Mouse (Mus musculus) hindlimb bud, embryonic 11.5 days (tissue): Measurements from ENCODE around the gene Cdk5rap1.
A peak's percentile ranks its signal among the peaks of the same experiment; 100 is the strongest.
"Not testable (repeated sequence)": the region's sequence is repeated elsewhere in the genome, so short reads cannot be mapped to it uniquely, and the experiment has no call there.

Source experiments
- DNase-seq: peaks from one replicate; pipeline ENCODE4 v3.0.0-alpha.2; 2012; ENCODE audit warnings: low read depth, low spot score; ENCODE audit errors: extremely low spot score

Gene Cdk5rap1

DNA sequence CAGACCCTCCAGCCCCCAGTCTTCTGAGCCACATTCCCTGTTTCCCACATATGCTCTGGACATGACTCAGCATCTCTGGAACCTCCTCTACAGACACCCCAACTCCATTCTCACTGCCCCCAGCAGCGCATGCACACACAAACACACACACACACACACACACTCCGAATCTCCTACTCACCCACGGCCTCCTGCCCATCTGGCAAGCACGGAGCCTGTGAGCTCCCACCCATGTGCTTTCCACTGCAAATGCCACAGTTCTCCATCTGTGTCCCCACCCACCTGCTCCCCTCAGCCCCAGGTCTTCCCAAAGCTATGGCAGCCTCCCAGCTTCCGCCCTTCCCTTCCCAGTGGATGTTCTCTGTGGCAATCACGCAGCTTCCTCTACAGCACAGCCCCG lies 6.3 kb upstream of the Cdk5rap1 start:
- DNase-seq, result no peak

DNA sequence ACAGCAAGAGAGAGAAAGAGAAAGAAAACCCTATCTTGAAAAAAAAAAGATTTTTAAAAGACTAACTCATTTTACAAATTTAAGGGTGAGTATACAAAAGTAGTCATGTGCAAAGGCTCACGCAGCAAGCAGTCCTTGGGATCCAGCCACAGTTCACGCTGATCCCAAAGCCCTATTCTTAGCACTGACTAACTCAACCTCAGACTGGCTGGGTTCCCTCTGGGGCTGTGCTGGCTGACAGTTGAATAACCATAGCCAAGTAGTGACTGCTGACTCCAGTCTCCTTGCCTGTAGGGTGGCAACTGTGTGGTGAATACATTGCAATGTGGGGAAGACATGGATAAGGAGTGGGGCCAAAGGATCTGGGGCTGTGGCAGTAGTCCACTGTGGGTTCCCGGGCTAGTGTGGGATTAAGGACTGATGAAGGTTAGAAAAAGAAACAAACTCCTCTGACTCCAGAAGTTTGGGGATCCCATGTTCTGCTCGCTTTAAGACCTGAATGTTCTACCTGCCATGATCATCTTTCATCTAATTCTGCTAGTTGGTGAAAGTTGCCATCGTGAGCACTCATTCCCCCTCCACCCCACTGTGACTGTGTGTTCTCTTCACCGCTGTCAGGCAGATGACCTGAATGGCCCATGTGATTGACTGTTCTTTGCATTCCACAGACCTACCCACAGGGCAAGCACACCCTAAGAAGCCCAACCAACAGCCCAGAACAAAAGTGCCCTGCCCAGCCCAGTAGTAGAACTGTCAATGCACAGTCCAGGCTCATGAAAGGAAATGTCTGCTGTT lies 2.2 kb upstream of the Cdk5rap1 start:
- DNase-seq, result no peak

DNA sequence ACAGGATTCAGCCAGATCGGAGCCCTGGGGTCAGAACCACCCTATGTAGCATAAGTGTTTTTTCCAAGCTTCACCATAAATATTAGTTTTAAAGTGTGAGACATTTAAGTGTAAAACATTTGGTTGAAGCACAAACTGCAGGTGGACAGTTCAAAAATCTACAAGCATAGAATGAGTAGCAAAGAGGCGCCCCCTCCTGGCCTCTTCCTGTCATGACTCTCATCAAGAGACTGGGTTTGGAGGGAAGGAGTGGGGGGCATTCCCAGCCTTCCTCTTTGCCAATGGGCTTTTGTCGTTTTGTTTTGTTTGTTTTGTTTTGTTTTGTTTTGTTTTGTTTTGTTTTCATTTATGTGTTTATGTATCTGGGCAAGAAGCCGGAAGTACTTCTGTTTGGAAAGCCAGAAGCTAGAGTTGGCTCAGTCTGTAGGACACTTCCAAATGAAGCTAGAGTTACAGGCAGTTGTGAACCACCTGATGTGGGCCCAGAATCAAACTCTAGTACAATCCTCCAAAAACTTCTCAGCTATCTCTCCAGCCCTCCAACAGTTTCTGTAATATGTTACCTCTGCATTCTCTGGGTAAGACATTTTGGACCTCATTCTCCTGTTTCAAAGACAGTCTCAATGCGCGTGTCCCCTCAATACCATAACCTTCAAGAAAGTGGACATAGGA lies 1.3 kb upstream of the Cdk5rap1 start:
- DNase-seq, result peak; percentile 26

DNA sequence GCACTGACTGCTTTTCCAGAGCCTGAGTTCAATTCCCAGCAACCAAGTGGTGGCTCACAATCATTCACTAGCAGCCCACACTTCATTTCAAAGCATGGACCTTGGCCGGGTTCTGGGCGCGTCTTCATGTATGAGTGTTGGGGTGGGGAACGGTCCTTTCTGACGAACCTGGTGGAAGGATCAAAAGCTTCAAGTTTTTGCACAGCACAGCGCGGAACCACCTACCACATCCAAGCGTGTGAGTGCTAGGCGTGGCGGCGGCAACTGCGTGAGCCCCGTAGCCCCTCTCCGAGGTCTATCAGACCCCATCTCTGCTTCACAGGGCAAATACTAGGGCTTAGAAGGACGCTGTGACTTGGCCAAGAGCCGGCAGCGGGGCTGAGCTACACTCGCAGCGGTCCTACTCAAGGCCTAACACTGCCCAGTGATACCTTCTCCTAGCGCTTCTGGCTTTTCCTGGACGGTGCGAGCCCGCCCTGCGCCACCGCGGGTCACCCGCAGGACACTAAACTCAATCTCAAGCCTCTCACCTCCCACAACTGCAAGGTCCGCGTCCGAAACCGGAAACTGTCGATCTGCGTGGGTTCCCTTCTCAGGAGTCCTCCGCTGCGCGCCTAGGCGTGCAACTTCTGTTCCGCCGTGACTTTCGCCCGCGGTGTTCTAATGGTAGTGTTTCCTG lies 520 bp downstream of the Cdk5rap1 start:
- DNase-seq, result peak; percentile 63

DNA sequence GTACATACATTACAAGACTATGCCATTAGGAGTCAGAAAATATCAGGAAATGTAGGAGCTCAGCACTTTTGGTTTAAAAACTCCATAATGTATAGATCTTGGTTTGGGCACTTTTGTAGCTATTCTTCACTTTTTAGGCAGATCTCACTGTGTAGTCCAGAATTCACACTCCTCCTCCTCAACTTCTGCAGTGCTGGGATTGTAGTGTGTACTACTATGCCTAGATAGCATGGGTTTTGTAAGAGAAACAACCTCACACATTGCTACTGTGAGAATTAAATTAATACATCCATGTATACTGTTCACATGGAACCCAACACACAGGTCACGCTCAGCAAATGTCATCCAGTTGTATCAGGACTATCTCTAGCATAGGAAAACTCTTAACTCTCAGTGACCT lies 5.3 kb downstream of the Cdk5rap1 start:
- DNase-seq, result no peak

DNA sequence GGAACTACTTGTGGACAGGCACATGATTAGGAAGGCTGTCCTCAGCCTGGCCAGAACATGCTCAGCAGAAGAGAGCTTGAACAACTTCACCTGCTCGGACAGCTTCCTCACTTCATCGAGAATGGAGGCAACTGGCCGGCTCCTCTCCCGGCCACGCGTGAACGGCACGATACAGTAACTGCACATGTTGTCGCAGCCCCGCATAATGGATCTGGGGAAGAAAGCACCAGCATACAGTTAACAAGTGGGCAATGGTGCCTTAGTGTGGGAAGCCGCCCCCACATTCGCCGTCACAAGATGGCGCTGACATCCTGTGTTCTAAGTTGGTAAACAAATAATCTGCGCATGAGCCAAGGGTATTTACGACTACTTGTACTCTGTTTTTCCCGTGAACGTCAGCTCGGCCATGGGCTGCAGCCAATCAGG lies 18.8 kb downstream of the Cdk5rap1 start:
- DNase-seq, result not testable (repeated sequence)

DNA sequence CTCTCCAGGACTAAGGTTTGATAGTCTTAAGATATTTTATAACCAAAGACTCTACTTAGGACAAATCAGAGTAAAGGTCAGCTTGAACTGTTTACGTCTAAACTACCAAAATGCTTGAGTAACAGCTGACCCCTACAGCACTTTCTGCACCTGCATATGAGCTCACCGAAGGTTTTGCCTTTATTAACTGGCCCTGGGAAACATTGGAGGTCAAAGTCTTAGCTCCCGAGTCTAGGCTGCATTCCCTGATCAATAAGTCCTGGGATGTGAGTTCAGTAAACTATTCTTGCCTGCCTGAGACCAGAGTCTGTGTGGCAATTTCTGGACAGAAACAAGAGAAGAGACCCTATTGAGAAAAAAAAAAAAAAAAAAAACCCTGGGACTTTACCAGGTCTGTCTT lies 24.7 kb downstream of the Cdk5rap1 start:
- no peak for DNase-seq

DNA sequence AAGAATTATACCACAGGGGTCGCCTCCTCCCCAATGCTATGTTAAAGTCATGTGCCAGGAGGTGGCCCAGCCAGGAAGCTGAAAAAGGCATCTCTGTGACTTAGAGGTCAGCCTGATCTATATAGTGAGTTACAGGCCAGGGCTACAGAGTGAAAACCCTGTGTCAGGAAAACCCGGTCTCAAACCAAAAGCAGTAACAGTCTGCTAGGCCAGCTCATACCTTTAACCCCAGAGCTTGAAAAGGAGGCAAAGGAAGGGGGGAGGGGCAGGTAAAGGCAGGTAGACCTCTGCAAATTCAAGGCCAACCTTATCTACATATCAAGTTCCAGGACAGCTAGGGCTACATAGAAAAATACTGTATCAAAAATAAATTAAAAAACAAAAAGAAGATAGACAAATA lies 33.5 kb downstream of the Cdk5rap1 start:
- DNase-seq, result no peak

DNA sequence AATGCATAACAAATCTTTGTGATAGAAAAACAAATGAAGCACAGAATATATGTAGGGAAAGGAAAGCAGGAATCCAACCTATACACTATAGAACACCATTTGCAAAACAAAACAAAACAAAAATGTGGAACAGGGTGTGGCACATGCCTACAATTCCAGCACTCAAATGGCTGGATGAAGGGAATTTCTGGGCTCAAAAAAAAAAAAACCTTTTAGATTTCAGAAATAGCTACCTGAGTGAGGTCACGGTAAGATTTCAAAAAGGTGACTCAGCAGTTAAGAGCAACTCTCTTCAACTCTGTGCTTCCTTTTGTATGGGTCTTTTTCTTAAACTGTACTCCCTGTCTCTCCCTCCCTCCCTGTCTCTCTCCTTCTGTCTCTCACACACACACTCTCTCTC lies 34.6 kb downstream of the Cdk5rap1 start:
- DNase-seq, result no peak

DNA sequence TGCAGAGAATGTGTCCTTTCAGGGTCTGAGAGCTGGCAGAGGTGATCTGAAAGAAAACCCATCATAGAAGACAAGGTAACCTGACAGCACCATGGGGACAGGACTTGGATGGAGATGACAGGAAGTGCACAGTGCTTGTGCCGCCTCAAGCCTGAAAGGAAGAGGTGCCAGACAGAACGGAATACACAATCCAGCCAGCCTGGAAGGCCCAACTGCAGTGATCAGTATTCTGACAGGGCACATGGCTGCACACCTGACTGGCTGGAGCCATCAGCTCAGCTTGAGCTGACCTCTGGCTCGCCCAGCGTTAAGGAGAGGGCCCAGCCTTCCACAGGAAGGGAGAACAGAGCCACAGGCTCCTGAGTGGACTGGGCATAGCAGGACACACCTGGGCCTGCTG lies 37.2 kb downstream of the Cdk5rap1 start:
- no peak for DNase-seq

DNA sequence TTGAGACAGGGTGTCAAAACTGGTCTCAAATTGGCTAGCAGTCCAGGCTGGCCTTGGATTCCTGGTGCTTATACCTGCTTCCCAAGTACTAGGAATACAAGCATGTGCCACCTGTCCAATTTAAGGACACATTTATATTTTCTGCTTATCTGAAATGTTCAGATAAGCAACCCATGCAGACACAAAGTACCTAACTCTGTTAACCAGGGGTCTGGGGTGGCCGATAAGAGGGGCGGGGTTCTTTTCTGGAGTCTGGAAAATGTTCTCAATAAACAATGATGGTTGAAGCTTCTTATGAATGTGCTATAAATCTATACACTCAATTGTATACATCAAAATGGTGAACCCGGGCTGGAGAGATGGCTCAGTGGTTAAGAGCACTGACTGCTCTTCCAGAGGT lies 46.0 kb downstream of the Cdk5rap1 start:
- no peak for DNase-seq

DNA sequence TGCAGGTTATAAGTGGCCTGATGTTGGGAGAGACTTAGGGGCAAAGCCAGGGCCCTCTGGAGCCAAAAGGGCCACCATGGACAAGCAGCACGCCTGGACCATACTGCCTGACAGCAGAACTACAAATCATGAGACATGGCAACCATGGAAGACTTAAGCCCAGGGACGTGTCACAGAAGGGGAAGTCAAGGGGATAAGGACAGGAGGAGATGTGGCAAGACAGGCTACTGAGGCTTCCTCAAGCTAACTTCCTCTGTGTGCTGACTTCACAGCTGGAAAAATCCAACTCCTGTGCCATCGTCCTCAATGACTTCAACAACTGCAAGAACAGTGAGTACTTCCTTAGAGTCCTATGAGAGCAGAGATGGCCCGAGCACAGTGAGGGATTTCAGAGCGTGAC lies 59.0 kb downstream of the Cdk5rap1 start:
- DNase-seq, result not testable (repeated sequence)

DNA sequence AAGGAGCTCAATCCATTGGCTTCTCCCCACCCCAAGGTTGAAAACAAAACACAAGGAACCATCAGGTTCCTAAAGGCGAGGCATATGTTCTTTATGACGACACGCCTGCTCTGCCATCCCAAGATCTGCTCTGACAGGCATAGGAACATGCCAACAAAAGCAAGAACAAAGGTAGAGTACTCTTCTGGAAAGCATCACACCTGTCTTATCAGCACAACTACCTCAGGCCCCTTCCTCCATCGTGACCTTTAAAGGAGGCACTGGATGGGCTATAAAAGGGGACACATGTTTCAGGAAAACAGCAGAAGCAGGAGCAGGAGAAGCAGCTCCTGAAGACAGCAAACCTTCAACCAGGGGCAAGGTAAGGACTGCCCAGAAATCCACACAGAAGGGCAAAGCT lies 65.9 kb downstream of the Cdk5rap1 start, which contains the start of gene Bpifb9b:
Bpifb9b (plus strand) TSS at position 301 of the 400 bp plus-strand sequence.
- DNase-seq, result not testable (repeated sequence)

DNA sequence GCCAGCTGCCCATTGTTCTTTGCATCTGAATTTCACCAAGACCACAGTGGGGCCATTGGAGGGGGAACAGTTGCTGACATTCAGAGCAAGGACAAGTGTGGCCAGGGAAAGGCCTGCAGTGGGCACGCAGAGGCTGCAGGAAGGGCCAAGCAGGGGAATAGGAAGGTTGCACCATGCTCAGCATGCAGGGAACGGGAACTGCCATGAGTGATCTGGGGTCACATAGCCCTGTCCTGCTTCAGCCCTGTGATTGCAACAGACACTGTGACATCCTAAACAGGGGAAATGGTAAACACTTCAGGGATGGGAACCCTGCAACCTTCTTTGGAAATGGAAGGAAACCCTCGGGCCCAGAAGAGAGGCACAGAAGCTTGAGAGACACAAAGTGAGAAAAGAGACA lies 68.2 kb downstream of the Cdk5rap1 start:
- DNase-seq, result not testable (repeated sequence)

DNA sequence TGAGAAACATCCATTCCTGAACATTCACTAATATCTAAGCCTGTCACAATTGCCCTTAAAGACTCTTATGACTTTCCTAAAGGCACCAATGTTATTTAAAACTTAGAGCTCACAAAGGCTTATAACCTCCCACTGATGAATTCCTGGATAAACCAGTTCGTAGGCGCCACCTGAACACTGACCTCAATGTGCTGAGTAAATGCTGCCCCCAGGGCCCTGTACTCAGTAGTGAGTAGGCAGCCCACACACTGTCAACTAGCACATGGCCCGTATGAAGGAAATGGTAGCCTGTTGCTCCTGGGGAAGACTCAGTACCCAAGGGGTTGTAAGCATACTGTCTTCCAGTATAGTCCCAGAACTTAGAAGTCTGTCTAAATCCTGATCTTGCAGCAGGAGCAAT lies 71.0 kb downstream of the Cdk5rap1 start:
- no peak for DNase-seq

DNA sequence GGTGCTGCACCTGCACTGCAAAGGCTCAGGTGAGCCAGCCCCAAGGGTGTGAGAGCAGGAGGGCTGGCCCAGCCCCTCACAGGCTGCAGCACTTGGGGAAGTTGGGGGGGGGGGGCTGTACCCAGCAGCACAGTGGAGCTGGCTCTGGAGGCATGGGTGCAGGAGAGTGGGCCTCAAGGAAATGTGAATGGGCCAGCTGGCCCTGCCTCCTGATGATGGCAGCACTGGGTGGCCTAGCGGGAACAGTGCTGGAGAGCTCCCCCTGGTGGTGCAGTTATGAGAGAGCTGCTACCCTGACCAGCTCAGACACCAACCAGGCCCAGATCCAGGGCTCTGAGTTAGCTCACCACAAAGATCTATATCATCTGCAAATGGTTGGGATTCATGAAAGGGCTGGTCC lies 72.3 kb downstream of the Cdk5rap1 start:
- peak; percentile 56 for DNase-seq

DNA sequence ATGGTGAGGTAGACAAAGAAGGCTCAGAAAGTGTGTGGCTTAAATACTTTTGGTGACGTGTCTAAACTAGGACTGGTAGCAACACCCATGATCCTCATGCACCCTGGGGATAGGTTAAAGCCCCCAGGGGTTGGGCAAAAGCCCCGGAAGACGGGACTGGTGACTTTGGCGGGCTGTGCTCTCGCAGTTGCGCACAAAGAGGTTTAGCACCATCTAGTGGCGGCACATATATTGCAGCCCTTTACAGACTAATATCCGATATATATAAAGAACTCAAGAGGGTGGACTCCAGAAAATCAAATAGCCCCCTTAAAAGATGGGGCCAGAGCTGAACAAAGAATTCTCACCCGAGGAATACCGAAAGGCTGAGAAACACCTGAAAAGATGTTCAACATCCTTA lies 78.1 kb downstream of the Cdk5rap1 start:
- peak; percentile 16 for DNase-seq

DNA sequence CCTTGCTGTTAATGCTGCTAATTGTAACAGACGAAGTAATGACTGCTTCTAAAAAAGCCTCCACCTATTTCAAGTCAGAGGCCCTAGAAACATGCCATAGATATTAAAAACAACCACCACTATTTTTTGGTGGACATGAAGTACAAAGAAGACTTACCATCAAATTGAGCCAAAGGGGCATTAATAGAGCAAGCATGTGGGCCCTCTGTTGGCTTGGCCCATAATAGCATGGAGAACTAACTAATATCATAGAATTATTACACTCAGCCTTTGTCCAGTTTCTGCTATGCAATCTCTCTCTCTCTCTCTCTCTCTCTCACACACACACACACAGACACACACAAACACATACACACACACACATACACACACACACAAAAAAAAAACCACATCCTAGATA lies 80.0 kb downstream of the Cdk5rap1 start:
- no peak for DNase-seq

DNA sequence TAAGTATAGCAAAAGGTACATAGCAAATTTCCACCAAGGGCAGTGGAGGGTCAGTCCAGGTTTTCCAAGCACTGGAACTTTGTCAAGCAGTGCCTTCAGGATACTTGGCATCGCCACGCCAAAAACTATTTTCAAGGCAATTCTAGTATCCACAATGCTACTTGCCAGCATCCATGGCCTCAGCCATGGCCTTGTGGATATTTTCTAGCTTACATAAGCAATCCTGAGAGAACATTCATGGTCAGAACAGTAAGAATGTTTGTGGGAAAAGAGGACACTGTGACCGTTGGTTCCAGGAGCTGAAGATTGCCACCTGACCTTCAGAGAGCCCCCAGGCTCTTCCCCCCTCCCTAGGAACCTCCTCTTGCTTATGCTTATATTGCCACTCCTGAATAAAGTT lies 80.9 kb downstream of the Cdk5rap1 start:
- DNase-seq, result not testable (repeated sequence)
